Mouse (Mus musculus) liver, adult 2 months (tissue): ENCODE results near the gene Hmces.

Experiments used
- CTCF ChIP-seq: fragments of 200-500 bp; IDR thresholded peaks from 2 replicates; pipeline ENCODE4 v1.5.1; 2011; ENCODE audit warnings: low read depth, low read length, control low read depth
- POLR2A ChIP-seq: fragments of 200-500 bp; IDR thresholded peaks from 2 replicates; pipeline ENCODE4 v1.6.1; 2011; ENCODE audit warnings: low read length, control low read depth; ENCODE audit not compliant: insufficient read depth; ENCODE audit errors: extremely low read depth

- no peak for TF ChIP-seq CTCF
- no peak for TF ChIP-seq POLR2A
These were observed 68.8 kb downstream of the Hmces start for GRCm38 (mm10) chr6:87982506-87982905.
